Mouse (Mus musculus) heart, postnatal 0 days (tissue): Measurements from ENCODE around the gene Nup188.

Experiments
- CTCF ChIP-seq: IDR thresholded peaks from 2 replicates; pipeline ENCODE4 v1.5.1; 2016; ENCODE audit warnings: antibody characterized with exemption, control low read depth, low read depth
- EP300 ChIP-seq: IDR thresholded peaks from 2 replicates; pipeline ENCODE4 v1.6.1; 2016; ENCODE audit warnings: antibody characterized with exemption, low read depth

DNA sequence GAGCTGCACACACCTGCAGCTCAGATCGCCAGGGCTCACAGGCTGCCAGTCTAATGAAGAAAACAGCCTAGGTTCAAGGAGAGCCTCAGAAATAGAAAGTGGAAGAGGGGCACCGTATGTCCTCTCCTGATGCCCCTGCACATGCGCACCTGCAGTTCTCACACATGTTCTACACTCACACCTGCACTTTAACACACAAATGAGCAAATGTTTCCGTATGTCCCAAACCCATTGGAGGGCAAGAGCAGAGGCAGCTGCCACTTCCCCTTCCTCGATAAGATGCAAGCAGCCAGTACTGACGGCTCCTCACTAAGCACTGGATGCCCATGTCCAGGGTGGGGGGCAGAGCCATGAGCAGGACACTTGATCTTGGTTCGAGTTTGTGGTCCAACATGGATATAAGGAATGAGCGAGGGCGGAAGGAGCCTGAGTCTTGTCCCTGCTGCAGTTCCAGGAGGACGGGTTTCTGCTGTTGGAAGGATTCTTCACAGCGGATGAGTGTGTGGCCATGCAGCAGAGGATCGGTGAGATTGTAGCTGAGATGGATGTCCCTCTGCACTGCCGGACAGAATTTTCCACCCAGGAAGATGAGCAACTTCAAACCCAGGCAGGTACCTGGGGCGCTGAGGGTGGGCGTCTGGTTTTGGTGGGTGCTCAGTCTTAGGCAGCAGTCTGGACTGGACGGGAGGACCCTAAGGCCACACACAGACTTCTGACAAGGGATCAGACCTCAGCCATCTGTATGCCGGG, 16.8 kb upstream of the Nup188 start:
- TF ChIP-seq CTCF (no peak), EP300 (no peak)
